Mouse (Mus musculus): ENCODE measurements around the gene Adk. TPM values are rescaled to one million over a fixed set of nuclear protein-coding genes. Genes with fewer than 3 reads are reported as not detected.

Adk gene
- total RNA-seq, 2 experiments from 2014 or later: 47.1 to 54.7 TPM

DNA sequence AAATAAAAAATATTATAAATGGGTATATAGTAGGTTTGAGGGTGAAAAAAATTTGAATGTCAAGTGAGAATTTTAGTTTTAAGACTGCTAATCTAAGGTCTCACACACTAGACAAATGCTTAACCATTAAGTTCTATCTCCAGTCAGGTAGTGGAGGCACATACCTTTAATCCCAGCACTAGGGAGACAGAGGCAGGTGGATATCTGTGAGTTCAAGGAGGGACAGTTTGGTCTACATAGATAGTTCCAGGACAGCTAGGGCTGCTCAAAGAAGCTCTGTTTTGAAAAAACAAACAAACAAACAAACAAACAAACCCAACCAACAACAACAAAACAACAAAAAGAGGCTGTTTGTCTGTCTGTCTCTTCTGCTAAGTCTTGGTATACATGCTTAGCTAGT is 43.9 kb downstream of the Adk start:
- ATAC-seq (ENCODE audit: poor library complexity, severe bottlenecking): no peak

DNA sequence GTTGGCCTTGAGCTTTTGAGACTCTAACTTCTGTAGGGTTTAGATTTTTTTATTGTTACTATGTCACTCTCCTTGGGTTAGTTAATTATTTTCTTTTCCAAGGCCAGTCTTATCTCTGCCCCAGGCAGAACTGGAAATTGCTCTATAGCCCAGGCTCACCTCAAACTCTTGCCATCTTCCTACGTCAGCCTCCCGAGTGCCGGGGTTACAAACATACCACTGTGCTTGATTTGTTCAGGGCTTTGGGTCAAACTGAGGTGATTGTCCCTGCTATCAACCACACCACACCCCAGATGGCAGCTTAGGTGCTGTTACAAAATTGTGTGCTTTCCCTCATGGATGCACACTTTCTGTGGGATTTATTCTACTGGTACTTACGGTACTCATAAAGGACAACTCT is 44.3 kb downstream of the Adk start:
- no peak for ATAC-seq (ENCODE audit: poor library complexity, severe bottlenecking)

DNA sequence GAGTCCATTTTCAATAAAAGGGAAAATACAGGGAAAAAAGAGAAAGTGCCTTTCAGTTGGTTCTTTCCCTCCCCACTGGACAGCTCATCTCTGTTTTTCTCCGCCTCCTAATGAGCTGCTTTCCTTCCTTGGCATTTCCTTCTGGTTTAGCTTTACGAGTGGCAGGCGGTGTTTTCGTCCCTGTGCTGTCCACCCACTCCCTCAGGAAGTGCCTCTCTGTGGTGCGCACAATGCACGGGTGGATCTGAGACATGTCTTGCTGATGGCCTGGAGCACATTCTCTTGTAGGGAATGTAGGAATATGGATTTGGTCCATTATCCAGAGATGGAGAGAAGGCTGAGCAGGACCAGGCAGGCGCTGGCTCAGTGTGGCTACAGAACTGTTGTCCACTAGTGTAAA is 47.0 kb downstream of the Adk start:
- no peak for ATAC-seq (ENCODE audit: poor library complexity, severe bottlenecking)

DNA sequence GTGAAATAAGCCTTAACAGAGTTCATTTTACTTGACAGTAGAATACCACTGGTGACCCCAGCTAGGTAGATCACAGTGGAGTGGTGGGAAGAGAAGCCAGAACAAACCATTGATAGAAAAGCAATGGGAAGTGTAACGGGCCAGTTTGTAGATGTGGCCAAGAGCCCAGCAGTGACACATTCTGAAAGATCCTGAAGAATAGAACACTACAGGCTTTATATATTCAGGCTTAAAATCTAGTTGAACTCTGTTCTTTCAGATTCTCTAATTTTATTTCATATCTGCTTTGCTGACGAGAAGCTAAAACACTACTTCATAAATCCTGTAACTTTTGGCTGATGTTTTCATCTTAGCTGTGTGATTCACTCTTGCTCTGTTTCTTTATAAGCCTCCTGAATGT is 48.5 kb downstream of the Adk start:
- no peak for ATAC-seq (ENCODE audit: poor library complexity, severe bottlenecking)

DNA sequence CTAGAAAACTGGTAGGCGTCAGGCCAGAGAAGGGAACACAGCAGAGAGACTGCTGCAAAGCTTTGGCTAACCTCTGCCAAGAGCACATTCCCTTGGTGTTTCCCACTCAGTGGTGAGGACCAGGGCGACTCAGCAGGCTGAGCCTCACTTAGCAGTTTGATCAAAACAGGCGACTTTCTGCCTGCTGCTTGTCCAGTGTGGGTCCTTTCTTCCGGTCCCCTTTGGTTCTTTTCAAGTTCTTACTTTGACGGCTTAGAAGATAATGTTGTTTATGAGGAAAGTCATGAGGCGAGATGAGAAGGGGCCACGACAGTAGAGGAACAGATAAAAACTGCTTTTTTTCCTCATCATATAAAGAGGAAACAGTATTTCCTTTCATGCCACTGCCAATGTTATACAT is 49.2 kb downstream of the Adk start:
- ATAC-seq (ENCODE audit: poor library complexity, severe bottlenecking): peak; percentile 40

DNA sequence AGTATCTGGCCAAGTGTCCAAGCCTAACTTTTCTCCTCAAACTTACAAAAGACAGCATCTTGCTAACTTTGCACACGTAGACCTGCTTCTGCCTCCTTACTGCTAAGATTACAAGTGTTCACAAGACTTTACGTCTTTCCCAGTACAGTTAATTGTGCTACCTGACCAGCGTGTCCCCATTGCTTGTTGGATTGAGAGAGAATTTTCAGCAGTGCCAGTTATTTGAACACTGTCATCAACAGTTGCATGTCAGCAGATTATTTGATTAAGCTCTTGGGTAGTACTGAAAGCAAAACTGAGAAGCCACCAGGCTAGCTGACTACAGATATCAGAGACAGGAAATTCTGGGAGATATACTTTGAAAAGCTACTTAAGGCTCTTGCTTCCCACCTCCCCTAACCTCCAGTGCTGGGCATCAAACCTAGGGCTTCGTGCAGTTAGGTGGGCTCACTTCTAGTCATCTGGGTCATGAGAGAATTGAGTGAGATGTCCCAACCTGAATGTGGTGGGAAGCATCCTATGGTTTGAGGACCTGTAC is 50.4 kb downstream of the Adk start:
- ATAC-seq (ENCODE audit: poor library complexity, severe bottlenecking): no peak

DNA sequence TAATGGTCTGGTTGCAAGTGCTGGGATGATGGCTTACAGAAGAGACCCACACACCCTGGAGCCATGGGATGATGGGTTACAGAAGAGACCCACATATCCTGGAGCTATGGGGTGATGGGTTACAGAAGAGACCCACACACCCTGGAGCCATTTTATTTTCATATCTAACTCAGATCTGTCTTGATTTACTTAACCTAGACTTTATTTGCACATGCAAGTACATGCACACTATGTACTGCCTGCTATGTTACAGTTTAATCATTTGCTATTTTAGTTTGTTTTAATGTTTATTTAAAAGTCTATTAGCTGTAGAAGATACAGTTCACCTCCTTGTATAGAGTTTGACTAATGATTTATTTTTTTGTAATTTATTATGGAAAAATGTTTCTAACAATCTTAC is 52.7 kb downstream of the Adk start:
- no peak for ATAC-seq (ENCODE audit: poor library complexity, severe bottlenecking)

DNA sequence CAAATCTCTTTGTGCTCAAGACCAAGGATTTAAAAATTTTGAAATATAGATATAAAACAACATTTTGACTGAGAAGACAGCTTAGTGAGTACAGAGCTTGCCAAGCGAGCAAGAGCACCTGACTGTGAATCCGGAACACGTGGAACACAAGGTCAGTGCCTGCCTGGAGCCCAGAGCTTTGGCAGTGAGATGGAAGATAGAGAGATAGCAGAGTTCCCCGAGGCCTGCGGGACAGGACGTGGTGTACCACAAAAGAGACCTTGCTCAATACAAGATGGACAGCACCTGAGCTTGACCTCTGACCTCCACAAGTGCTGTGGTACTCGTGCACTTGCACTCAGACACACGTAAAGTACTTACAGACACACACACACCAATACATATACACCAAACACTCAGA is 54.2 kb downstream of the Adk start:
- ATAC-seq (ENCODE audit: poor library complexity, severe bottlenecking): peak; percentile 62; the same call in 1 of the 2 replicates

DNA sequence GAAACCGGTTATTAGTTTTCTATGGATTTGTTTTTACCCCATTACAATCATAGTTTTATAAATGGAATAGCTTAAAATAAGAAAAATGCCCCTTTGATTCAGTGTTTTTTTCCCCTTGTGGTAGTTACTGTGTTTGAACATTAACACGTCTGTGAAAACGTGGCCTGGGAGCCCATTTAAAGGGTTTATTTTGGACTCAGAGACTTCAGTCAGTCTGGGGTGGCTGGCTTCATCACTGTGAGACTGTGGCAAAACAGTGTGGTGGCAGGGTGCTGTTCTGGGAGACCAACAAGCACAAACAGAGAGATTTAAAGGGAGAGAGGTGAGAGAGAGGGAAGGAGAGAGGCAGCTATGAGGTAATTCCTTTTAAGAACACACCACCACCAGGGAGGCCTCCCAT is 55.2 kb downstream of the Adk start:
- ATAC-seq (ENCODE audit: poor library complexity, severe bottlenecking): no peak

DNA sequence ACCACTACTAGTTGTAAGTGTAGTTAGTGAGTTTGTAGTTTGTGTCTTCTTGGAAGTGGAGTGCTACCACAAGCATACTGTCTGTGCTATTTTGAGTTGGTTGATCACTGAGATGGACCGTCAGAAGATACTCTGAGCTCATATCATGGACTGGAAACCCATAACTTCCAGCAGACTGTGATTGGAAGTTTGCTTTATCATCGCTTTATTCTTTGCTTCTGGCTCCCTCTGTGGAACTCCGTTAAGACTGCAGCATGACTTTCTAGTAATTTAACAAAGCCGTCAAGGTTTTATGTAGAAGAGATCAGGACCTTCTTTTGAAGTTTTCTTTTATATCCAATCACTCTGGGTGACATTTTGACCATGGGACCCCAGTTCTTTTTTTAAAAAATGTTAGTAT is 58.1 kb downstream of the Adk start:
- ATAC-seq (ENCODE audit: poor library complexity, severe bottlenecking): no peak

DNA sequence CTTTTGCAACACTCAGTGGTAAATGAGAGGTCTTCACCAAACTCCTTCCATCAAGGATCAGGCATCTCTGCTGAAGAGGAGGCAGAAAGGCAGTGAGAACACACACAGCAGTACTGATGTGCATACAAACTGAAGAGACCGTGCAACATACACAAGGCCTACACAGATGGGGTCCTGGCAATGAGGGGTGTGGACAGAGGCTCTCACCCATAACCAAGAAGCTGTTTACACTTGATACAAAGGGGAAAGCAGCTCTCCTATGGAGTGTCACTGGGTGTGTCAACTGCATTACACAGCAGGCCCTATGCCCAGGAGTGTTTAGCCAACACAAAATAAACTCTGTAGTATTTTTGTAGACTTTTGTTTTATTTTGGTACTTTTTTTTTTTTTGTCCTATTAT is 59.1 kb downstream of the Adk start:
- ATAC-seq (ENCODE audit: poor library complexity, severe bottlenecking): no peak

DNA sequence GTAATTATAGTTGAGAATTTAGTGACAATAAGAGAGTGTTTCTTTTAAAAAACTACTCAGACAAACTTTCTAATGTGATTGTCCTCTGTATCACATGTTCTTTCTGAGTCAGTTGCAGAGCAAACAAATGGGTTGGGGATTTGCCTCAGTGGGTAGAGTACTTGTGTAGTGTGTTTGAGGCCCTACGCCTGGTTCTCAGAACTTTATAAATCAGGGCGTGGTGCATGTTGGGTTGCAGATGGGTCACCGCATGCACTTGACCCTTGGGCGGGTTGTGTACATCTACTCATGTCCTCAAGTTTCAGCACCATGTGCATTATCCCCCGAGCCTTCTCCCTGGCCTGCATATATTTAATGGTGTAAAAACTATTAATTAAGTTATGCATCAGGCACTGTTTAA is 59.8 kb downstream of the Adk start:
- ATAC-seq (ENCODE audit: poor library complexity, severe bottlenecking): no peak

DNA sequence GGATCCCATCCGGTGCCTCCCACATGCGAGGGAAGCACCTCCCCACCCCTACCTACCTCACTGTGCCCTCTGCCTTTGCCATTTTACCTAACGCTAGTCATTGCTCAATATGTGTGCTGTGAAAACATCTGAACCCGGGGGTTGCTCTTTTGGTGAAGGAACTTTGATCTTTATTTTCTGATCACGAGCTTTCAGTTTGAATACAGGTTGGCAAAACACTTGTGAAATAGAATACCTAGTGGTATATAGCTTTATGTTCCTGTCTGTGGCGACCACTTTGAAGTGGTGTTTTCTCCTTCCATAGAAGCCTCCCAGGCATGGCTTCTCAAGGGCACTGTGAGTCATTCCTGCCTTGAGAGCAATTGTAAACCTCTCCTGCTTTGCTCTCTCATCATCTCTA is 60.4 kb downstream of the Adk start:
- ATAC-seq (ENCODE audit: poor library complexity, severe bottlenecking): no peak

DNA sequence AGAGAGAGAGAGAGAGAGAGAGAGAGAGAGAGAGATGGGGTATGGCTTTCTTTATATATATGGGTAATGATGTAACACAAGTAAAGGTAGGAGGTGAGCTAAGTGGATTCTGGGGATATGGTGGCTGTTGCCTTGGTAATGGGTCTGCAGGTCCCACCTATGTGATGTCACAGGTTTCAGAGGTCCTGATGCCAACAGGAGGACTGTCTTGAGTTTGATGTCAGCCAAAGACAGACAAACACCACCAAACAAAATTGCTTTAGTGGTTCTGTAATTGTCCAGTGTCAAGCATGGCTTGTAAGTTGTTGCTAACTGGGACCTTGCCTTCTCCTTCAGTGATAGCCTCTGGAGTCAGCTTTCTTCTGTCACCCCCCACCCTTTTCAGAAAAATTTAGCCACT is 62.0 kb downstream of the Adk start:
- ATAC-seq (ENCODE audit: poor library complexity, severe bottlenecking): no peak

DNA sequence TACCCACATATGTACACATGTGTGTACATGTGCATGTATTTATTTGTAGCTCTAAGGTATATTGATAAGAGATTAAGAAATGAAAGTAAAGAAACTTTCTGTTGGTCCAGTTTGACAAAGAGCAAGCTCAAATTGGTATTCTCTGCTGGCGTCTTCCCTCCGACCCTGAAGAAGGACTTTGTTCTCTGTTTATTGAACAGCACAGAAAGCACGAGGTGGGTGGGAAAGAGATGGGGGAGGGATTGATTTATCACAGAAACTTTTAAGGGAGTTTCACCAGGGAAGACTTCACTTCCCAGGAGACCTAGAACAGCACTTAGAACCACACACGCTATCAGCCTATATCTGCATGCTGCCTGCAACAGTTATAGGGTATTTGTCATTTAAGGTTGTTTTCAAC is 62.9 kb downstream of the Adk start:
- ATAC-seq (ENCODE audit: poor library complexity, severe bottlenecking): no peak

DNA sequence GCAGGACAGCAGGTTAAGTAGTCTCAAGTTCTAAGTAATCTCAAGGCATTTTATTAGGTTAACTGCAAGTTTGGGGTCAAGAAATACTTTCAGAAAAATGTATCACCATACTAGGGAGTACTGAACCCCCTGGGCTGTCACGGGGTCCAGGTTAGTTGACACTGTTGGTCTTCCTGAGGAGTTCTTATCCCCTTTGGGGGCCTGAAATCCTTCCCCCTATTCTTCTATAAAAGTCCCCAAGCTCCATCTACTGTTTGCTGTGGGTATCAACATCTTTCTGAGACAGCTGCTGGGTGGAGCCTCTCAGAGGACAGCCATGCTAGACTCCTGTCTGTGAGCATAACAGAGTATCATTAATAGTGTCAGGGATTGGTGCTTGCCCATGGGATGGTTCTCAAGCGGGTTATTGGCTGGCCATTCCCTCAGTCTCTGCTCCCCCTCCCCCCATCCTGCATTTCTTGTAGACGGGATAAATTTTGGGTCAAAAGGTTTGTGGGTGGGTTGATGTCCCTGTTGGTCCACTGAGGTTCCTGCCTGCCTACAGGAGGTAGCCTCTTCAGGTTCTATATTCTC is 63.6 kb downstream of the Adk start:
- ATAC-seq (ENCODE audit: poor library complexity, severe bottlenecking): no peak

DNA sequence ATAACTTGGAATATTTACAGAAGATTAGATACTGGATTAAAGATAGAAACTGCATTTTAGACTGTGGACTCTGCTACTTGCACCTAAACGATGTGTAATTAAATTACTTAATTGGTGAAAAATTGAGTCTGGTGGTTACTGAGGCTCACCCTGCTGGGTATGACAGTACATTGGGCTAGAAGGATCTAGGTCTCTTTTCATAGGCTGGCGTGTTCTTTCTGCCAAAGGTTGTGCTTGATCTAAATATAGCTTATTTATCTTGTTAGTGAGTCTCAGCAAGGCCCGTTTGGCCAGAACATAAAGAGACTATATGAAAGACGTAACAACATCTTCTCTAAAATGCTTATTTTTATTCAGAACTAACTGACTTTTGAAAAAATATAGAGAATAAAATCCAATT is 65.7 kb downstream of the Adk start:
- ATAC-seq (ENCODE audit: poor library complexity, severe bottlenecking): no peak

DNA sequence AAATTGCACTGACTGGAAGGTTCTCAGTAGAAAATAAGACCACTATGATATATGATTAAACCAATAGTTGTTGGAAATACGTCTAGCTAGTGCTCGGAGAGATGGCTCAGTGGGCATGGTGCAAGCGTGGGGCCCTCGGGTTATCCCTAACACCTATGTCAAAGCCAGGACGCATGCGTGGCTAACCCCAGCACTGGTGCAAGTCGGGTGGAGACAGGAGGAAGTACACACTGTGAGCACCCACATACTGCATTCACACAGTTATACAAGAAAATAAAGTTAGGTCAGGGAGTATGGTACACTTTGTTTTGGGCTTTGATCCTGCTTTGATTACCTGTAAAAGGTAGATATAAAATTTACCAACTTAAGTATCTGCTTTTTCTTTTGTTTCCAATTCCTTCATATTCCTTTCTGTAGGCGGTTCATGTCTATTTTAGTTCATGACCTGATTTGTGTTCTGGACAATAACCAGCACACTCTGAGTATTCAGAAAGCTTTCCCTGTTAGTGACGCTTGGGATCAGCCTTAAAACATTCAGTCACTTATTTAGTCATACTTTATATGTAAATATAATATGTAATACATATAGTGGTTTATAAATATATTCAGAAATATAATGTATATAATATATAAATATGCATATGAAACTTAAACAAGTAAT is 67.4 kb downstream of the Adk start:
- ATAC-seq (ENCODE audit: poor library complexity, severe bottlenecking): no peak

DNA sequence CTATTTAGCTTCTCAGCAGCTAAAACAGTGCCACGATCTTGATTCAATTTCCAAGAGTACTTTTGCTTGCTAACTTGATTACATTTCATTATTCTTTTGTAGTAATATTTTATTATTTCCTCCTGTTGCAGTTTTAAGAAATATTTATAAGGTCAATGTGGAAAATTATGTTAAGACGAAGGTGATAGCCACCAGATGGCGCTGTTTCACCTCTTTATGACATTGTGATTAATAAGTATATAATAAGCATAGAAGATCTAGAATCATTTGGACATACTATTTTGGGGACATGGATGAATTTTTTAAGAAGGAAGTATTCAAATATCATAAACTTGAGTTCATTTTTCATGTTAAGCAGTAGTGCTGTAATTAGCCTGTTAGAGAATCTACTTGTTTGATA is 68.1 kb downstream of the Adk start:
- ATAC-seq (ENCODE audit: poor library complexity, severe bottlenecking): no peak

DNA sequence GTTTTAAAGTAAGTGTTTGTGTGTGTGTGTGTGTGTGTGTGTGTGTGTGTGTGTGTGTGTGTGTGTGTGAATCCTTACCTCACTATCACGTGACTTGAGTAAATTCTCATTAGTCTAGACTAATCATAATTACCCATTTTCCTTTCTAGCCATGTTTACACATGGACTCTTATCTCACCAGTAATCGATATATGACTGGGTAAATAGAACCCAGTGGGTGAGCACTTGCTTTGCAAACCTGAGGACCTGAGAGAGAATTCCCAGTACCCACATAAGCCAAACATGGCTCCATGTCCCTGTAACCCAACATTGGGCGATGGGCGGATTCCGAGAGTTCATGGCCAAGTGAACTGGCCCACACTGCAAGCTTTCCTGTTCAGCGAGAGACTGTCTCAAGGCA is 74.8 kb downstream of the Adk start:
- no peak for ATAC-seq (ENCODE audit: poor library complexity, severe bottlenecking)

DNA sequence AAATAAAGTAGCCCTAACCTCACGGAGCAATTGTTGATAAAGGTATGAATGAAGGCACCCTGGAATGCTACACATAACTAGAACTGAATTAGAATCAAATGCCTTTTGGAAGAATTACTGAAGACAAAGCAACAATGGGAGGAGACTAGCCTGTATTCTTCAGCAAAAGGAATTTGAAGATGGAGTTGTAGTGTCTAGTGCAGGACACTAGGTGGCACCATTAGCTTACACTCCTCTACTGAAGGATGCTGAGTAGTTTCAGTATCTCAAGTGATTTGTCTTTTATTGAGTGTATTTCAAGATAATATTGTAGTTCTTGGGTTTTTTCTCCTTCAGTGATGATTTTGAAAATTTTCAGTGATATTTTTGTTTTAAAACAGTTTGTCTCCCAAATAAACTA is 84.5 kb downstream of the Adk start:
- peak; percentile 88 for ATAC-seq (ENCODE audit: poor library complexity, severe bottlenecking)

DNA sequence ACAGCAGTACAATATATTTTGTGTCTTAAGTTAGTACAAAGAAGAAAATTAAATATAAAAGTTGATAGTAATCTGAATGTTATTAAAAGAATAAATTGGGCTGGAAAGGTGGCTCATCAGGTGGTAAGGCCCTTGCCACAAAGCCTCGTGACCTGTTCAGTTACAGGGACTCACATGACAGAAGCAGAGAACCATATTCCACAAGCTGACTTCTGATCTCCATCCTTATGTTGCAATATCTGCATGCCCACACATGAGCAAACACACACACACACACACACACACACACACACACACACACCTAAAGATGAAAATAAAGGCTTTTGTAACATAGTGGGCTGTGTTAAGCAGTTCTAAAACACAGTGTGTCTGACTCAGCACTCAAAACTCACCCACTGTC is 90.2 kb downstream of the Adk start:
- no peak for ATAC-seq (ENCODE audit: poor library complexity, severe bottlenecking)

Data from megakaryocyte, adult 5-6 weeks (primary cell).